Mouse (Mus musculus) liver, embryonic 12.5 days (tissue): ENCODE results near the gene Fsip1. TPM values are rescaled to one million over a fixed set of nuclear protein-coding genes. Genes with fewer than 3 reads are reported as not detected.
"Not testable (repeated sequence)": the region's sequence is repeated elsewhere in the genome, so short reads cannot be mapped to it uniquely, and the experiment has no call there.

Experiments used
- ATAC-seq: fragments of 200-750 bp; cut with Nextera tagmentation; 2 replicates; pipeline ENCODE4 v1.8.0; 2017; ENCODE audit warnings: moderate number of reproducible peaks, mild to moderate bottlenecking, moderate library complexity
- H3K27ac ChIP-seq: fragments of 300-500 bp; sonication (generic); 2 replicates; pipeline ENCODE4 v1.5.1; 2016; ENCODE audit warnings: mild to moderate bottlenecking
- H3K27me3 ChIP-seq: fragments of 300-500 bp; sonication (generic); replicated peaks from 2 replicates; pipeline ENCODE4 v1.6.1; 2016; ENCODE audit warnings: mild to moderate bottlenecking, moderate library complexity
- H3K36me3 ChIP-seq: fragments of 300-500 bp; sonication (generic); 2 replicates; pipeline ENCODE4 v1.6.1; 2016; ENCODE audit warnings: mild to moderate bottlenecking, moderate library complexity
- H3K4me1 ChIP-seq: fragments of 300-500 bp; sonication (generic); 2 replicates; pipeline ENCODE4 v1.6.1; 2016
- H3K4me2 ChIP-seq: fragments of 300-500 bp; sonication (generic); 2 replicates; pipeline ENCODE4 v1.6.1; 2016; ENCODE audit warnings: mild to moderate bottlenecking, moderate library complexity
- H3K4me3 ChIP-seq: fragments of 300-500 bp; sonication (generic); 2 replicates; pipeline ENCODE4 v1.5.1; 2016; ENCODE audit warnings: mild to moderate bottlenecking, moderate library complexity
- H3K9ac ChIP-seq: fragments of 300-500 bp; sonication (generic); 2 replicates; pipeline ENCODE4 v1.6.1; 2016; ENCODE audit warnings: mild to moderate bottlenecking, moderate library complexity
- H3K9me3 ChIP-seq: fragments of 300-500 bp; sonication (generic); replicated peaks from 2 replicates; pipeline ENCODE4 v1.6.1; 2016; ENCODE audit warnings: mild to moderate bottlenecking, moderate library complexity
- WGBS: fragments of 180-500 bp; shearing (Covaris S2); methylation state at CpG from one replicate; pipeline ENCODE4 v1.1.7; 2016; ENCODE audit not compliant: insufficient replicate concordance; 5-methylcytosine and 5-hydroxymethylcytosine counted together
- polyA plus RNA-seq: library from polyadenylated mRNA; unstranded; fragments of >200 nt; fragmentation: Nextera tagmentation; extraction: Ambion mirVana; gene quantifications from 2 replicates; pipeline ENCODE4 v1.2.1, GENCODE M21; 2016

Fsip1 gene
- polyA plus RNA-seq, 1 experiment from 2014 or later = 0.23 TPM

DNA sequence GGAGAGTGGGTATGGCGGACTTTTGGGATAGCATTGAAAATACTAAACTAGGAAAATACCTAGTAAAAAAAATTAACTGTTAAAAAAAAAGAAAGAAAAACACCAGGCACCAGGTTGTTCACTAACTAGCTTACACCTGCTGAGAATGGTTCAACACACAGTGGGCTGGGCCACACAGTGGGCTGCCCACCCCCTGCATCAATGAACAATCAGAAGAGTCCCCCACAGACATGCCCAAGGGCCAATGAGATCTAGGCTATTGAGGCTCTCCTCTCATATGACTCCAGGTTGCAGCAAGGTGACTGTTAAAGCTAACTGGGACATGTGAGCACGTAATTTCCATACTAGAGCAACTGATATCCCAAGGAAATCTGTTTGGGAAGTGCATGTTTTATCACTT is 91.1 kb downstream of the Fsip1 start:
- ATAC-seq = no peak
- no peak overlapping the region for H3K4me2 ChIP-seq
- no peak overlapping the region for H3K4me3 ChIP-seq
- no peaks in the 10 kb centered on the region for H3K36me3 ChIP-seq
- H3K27me3 ChIP-seq = no peaks in the 10 kb centered on the region
- no peak overlapping the region for H3K27ac ChIP-seq
- H3K9me3 ChIP-seq = no peaks in the 10 kb centered on the region
- no peaks in the 10 kb centered on the region for H3K4me1 ChIP-seq
- 56% methylated on average over 2 of the region's 2 CpGs for WGBS
- no peak overlapping the region for H3K9ac ChIP-seq

DNA sequence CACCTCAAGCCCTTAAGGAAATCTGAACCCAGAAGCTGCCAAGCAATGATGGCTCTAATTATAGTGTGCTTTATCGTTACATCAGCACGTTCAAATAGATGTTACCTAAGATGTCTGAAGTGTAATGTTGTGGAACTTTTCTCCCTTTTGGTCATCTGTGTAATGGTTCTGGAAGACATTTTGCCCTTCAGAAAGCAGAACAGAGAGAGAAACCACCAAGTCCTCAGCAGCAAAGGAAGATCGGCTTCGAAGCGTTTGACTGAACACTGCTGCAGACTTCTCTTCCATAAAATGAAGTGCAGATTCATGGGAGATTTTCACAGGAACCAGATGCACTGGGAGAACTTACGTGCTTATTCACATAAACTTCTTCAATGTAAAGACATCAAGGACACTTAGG is 92.6 kb downstream of the Fsip1 start:
- Histone ChIP-seq H3K4me2 (no peak overlapping the region), H3K4me3 (no peak overlapping the region), H3K36me3 (no peaks in the 10 kb centered on the region), H3K9ac (no peak overlapping the region), H3K27ac (no peak overlapping the region), H3K9me3 (no peaks in the 10 kb centered on the region), H3K4me1 (no peaks in the 10 kb centered on the region), H3K27me3 (no peaks in the 10 kb centered on the region)
- no peak for ATAC-seq
- 73% methylated on average over 6 of the region's 6 CpGs for WGBS

DNA sequence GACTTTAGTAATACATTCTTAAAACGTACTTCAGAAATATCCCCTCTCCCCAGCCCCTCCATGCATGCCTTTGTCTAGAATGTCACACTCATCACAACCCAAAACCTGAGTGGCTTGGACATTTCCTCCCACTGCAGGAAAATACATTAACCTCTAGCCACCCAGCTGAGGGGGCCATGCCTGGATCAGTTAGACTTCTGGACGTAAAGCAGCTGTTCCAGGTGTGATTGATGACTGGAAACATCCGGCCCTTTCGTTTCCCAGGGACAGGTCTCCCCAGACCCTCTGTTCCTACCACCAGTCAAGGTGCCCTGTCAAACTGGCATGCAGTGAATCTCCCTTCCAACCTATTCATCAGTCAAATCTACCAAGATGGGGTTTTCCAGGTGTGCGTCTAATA is 94.3 kb downstream of the Fsip1 start:
- no peak for ATAC-seq
- no peaks in the 10 kb centered on the region for H3K9me3 ChIP-seq
- no peak overlapping the region for H3K4me3 ChIP-seq
- no peak overlapping the region for H3K4me2 ChIP-seq
- no peaks in the 10 kb centered on the region for H3K4me1 ChIP-seq
- H3K9ac ChIP-seq = no peak overlapping the region
- no peaks in the 10 kb centered on the region for H3K27me3 ChIP-seq
- no peaks in the 10 kb centered on the region for H3K36me3 ChIP-seq
- WGBS = 70% methylated on average over 5 of the region's 5 CpGs
- no peak overlapping the region for H3K27ac ChIP-seq

DNA sequence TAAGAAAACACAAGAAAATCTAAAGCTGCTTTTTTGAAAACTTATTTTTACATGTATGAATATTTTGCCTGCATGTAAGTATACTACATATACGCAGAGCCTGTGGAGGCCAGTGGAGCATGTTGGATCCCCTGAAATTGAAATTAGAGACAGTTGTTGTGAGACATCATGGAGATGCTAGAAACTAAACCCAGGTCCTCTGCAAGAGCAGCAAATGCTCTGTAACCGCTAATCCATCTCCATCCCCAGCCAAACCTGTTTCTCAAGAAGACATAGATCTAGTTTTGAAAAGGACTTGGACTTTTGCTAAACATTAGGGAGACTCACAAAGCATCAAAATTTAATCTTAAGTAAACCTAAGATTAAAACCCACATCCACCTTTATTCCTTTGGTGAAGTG is 95.8 kb downstream of the Fsip1 start:
- Histone ChIP-seq H3K4me3 (no peak overlapping the region), H3K9me3 (no peaks in the 10 kb centered on the region), H3K4me2 (no peak overlapping the region), H3K27ac (no peak overlapping the region), H3K36me3 (no peaks in the 10 kb centered on the region), H3K9ac (no peak overlapping the region), H3K4me1 (no peaks in the 10 kb centered on the region), H3K27me3 (no peaks in the 10 kb centered on the region)
- ATAC-seq = no peak
- 77% methylated on average over 2 of the region's 2 CpGs for WGBS

DNA sequence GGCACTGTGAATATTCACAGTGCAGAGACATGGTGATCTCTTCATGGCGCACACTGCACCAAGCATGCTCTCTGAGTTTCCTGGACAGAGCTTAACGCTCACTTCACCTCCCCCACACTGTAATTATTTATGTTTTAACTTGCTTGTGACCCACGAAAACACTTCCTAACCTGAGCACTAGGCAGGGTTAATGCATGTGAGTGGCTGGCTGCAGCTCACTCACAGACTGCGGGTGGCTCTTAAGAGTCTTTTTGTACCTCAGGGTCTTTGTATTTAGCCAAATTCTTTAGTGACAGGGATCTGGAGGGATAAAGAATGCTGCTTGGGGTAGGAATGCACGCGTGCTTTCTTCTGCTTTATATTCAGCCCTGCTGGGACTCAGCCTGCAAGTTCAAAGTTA is 96.2 kb downstream of the Fsip1 start:
- no peak overlapping the region for H3K4me2 ChIP-seq
- H3K27me3 ChIP-seq = no peaks in the 10 kb centered on the region
- H3K27ac ChIP-seq = no peak overlapping the region
- ATAC-seq = no peak
- WGBS = 63% methylated on average over 6 of the region's 6 CpGs
- H3K4me3 ChIP-seq = no peak overlapping the region
- H3K4me1 ChIP-seq = no peaks in the 10 kb centered on the region
- H3K9me3 ChIP-seq = no peaks in the 10 kb centered on the region
- H3K9ac ChIP-seq = no peak overlapping the region
- H3K36me3 ChIP-seq = no peaks in the 10 kb centered on the region

DNA sequence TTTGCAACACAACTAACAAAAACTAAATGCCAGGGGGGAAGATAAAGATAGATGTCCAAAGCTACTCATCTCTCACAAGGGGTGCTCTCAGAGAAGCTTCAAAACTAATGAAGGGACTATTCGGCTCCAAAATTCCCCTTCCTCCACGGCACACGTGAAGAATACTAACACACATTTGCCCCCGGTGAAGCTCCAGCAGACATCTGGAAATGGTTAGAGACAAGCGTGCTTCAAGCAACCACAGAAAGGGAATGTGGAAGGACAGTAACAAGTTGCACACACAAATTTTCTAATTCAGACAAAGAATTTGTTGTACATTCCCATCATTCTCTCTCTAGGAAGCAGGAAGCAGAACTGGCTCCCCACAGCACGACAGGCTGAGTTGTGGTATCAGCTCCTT is 97.6 kb downstream of the Fsip1 start:
- Histone ChIP-seq H3K4me3 (no peak overlapping the region), H3K4me1 (no peaks in the 10 kb centered on the region), H3K27ac (no peak overlapping the region), H3K4me2 (no peak overlapping the region), H3K9ac (no peak overlapping the region), H3K9me3 (no peaks in the 10 kb centered on the region), H3K27me3 (no peaks in the 10 kb centered on the region), H3K36me3 (no peaks in the 10 kb centered on the region)
- ATAC-seq = no peak
- WGBS = 62% methylated on average over 6 of the region's 6 CpGs

DNA sequence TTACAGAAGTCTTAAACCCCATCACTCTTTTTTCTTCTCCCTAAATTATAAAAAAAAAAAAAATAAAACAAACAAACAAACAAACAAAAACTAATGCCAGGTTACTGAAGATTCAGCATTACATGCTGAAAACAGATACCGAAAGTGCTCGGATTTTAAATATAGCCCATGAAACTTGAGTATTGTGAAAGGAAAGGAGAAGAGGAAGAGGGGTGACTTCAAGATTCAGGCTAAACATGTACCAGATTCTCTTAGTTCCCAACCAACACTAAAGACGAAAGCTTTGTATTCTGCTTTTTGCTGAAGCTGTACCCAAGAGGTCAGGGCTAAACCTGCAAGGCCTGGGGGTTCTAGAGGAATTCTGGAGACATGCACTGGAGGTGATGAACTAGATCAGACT is 98.7 kb downstream of the Fsip1 start:
- no peak for ATAC-seq
- Histone ChIP-seq H3K27me3 (no peaks in the 10 kb centered on the region), H3K9ac (no peak overlapping the region), H3K36me3 (no peaks in the 10 kb centered on the region), H3K9me3 (no peaks in the 10 kb centered on the region), H3K27ac (no peak overlapping the region), H3K4me1 (no peaks in the 10 kb centered on the region), H3K4me3 (no peak overlapping the region), H3K4me2 (no peak overlapping the region)
- WGBS = 75% methylated on average over 3 of the region's 3 CpGs

DNA sequence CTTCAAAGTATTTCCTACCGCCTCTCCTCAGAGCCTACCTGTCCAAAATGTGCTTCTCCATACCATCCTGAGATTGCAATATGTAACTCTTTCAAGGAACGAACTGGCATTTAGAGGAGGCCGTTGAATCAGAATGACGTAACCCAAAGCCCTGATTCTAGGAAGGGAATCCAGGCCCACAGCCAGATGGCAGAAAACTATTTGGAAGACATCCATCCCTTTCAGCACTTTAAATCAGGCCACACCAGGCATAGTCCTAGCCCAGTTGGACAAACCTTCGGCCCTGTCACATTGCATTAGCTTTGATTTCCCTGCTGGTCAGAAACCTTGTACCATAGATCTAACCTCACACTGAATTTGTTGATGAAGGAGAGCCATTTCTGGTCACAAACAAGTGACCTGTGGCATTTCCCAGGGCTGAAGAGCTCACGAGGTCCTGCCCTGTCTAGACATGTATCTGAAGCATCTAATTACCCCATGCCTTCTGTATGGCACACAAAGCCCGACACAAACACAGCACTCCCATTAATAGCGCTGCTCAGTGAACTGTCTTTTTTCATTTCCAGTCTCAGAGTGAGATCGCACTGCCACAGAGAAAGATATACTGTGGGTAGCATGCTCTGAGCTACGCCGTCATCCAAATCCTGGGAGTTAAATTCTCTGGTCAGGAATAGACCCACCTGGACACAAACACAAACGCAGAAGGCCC is 106.8 kb downstream of the Fsip1 start:
- Histone ChIP-seq H3K27me3 (no peaks in the 10 kb centered on the region), H3K9me3 (no peaks in the 10 kb centered on the region), H3K27ac (no peak overlapping the region), H3K36me3 (no peaks in the 10 kb centered on the region), H3K9ac (no peak overlapping the region), H3K4me3 (no peak overlapping the region), H3K4me2 (no peak overlapping the region), H3K4me1 (no peaks in the 10 kb centered on the region)
- no peak for ATAC-seq
- WGBS = 78% methylated on average over 12 of the region's 12 CpGs

DNA sequence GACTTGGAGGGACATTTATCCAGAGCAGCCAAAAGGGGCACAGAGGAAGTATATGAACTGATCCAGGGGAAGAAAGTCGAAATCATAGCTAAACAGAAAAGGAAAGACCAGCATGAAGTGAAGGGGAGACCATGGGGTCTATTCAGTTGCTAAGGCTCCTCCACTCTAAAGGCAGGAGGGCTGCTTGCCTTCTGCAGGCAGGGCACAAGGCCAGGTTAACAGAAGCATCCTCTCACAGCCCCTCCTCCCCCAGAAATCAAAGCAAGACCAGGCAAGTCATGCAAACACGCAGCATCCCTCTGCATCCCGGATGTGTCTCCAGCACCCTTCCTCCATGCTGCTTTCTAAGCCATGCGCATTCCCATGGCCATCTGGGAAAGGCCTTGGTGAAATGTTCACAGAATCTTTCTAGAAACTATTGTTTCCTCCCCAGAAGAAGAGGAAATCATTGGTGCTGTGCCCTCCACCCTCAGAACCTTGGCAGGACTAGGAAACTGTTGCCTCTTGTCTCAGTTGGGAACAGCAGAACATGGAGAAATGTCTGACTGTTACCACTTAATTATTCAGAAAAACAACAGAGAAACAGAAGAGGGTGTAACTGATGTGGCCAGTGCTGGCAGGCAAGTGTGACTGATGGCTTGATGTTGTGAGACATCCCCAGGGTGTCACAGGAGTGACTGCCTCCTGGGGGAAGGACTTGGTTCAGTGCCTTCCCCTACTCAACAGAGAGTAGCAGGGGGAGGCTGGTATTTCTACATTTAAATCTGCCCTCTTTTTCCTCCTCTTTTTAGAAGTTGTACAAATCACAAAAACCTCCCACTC is 108.2 kb downstream of the Fsip1 start:
- Histone ChIP-seq H3K4me3 (no peak overlapping the region), H3K27me3 (no peaks in the 10 kb centered on the region), H3K27ac (no peak overlapping the region), H3K9ac (no peak overlapping the region), H3K36me3 (no peaks in the 10 kb centered on the region), H3K9me3 (no peaks in the 10 kb centered on the region), H3K4me1 (no peaks in the 10 kb centered on the region), H3K4me2 (no peak overlapping the region)
- 44% methylated on average over 4 of the region's 4 CpGs for WGBS
- ATAC-seq = no peak

DNA sequence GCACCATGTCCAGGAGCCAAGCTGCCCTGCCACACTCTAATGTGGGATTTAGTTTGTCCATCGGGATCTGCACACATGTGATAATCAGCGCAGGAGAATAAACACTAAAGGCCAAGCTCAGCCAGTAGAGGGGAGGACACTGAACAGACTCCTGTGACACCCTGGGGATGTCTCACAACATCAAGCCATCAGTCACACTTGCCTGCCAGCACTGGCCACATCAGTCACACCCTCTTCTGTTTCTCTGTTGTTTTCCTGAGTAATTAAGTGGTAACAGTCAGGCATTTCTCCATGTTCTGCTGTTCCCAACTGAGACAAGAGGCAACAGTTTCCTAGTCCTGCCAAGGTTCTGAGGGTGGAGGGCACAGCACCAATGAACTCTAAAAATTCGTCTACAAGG is 109.0 kb downstream of the Fsip1 start:
- not testable (repeated sequence) for H3K4me3 ChIP-seq, H3K9me3 ChIP-seq, H3K4me2 ChIP-seq, H3K4me1 ChIP-seq, ATAC-seq, H3K27ac ChIP-seq, H3K9ac ChIP-seq, H3K27me3 ChIP-seq, H3K36me3 ChIP-seq
- 49% methylated on average over 3 of the region's 3 CpGs for WGBS

DNA sequence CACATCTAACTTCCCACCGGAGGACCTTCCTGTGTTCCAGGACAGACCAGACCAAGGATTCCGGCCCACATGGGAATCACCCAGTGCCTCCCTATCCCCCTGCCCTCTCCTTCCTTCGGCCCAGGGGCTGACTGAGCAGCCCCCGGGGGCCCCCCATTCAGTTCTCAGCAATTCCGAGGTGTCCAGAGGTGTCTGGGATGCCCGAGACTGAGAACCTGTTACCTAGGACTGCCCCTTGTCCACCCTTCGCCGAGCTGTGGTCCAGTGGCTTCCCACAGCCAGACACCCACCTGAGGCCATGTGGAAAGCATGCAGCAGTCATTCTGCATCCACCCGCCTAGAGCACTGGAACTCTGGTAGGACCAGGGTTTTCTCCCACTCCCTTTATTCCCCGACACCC is 115.1 kb downstream of the Fsip1 start:
- ATAC-seq = no peak
- Histone ChIP-seq H3K27me3 (no peaks in the 10 kb centered on the region), H3K27ac (no peak overlapping the region), H3K9ac (no peak overlapping the region), H3K4me1 (no peaks in the 10 kb centered on the region), H3K4me3 (no peak overlapping the region), H3K9me3 (no peaks in the 10 kb centered on the region), H3K36me3 (no peaks in the 10 kb centered on the region), H3K4me2 (no peak overlapping the region)
- WGBS = 73% methylated on average over 10 of the region's 10 CpGs

DNA sequence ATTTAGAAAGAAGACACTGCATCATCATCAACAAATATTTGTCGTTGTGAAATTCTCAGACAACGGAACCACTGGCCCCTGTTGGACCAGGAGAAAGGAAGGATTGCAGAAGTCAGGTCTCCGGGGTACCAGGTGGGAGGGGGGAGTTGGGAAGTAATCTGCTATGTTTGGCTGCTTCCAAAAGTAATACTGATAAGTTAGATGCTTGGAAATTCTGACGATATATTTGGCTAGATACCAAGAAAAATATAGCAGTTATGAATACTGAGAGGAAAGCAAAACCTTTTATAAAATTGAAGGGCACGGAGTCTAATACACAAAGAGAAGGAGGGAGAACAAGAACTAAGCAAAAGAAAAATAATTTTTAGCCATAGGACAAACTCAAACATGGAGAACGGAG is 117.5 kb downstream of the Fsip1 start:
- Histone ChIP-seq H3K27ac (no peak overlapping the region), H3K9ac (no peak overlapping the region), H3K4me2 (no peak overlapping the region), H3K4me1 (no peaks in the 10 kb centered on the region), H3K4me3 (no peak overlapping the region), H3K27me3 (no peaks in the 10 kb centered on the region), H3K9me3 (no peaks in the 10 kb centered on the region), H3K36me3 (no peaks in the 10 kb centered on the region)
- WGBS = 68% methylated on average over 6 of the region's 6 CpGs
- no peak for ATAC-seq
